Mouse (Mus musculus) forelimb bud, embryonic 11.5 days (tissue): ENCODE results near the gene Svip.
A peak's percentile ranks its signal among the peaks of the same experiment; 100 is the strongest.

Source experiments
- DNase-seq: peaks from one replicate; pipeline ENCODE4 v3.0.0-alpha.2; 2012; ENCODE audit warnings: low read depth, low spot score

Gene Svip

DNA sequence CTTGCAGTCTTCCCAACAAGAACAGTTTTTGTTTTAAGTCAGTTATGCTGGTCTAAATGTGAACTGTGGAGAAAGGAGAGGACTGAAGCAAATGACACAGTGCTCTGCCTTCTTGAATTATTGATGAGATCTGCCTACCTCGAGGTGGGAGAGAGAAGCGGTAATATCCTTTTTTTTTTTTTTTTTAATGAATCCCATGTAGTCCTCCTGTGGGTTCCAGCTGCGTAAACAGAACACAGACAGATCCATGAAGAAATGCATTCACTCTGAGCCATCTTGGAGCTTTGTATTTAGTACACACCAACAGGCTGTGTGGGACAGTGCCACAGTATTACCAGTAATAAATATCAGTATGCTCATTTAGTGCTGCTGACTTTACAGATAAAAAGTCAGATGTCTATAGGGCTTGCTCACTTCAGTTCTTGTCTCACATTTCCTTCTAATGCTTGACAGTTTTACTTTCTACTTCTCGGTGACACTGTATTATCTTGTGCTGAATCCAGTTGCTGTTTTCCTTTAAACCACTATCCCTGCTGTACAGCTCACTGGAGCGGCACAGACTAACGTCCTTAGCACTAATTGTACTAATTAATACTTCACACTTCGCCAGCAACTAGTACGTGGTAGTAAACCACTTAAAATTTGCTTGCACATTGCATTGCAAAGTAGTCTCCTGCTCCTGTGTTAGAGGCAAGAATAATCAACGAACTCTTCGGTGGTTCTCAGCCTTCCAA lies 43.4 kb downstream of the Svip start:
- DNase-seq: no peak

DNA sequence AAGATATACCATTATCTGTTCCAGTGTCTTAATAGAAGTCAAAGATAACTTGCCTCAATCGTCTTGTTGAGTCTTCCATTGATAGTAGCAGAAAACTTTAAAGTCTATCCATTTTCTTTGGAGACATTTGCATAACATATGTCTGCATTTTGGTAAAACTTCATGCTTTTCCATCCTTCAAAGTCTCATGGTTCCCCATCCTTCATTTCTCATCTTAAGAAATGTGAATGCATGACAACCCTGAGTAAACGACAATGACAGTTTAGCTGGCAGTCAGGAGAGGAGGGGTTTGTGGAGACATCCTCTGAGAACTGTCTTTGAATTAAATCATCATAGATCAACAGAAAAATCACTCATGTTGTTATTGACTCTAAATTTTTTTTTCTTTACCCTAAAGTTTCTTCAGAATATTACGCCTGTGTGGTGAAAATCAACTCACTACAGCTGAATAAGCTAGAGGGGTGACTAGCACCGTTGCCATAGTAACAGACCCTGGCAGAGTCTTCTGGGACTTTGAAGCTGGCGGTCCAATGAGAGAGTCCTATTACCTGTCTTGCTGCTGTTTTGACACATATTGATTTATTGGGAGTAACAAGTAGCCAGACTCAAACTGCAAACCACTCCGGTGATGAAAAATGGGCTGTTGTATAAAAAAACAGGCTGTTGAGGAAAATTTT lies 45.0 kb downstream of the Svip start:
- DNase-seq: peak; percentile 70

DNA sequence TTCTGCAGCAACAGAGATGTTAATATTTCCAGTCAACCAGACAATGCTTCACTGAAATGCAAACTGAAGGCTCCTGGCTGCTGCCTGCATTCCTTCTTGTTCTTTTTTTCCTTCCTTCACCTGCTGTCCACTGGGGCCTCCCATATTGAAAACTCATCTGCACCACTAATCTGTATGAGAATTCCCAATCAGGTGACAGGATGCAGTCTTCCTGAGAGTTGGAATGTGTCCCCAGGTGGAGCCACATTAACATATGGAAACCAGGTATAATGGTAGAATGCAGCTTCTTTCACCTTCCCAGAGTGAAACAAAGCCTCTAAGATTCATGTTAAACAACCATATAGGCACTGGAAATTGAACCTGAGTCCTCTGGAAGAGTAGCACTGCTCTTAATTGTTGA lies 48.1 kb downstream of the Svip start:
- DNase-seq: no peak

DNA sequence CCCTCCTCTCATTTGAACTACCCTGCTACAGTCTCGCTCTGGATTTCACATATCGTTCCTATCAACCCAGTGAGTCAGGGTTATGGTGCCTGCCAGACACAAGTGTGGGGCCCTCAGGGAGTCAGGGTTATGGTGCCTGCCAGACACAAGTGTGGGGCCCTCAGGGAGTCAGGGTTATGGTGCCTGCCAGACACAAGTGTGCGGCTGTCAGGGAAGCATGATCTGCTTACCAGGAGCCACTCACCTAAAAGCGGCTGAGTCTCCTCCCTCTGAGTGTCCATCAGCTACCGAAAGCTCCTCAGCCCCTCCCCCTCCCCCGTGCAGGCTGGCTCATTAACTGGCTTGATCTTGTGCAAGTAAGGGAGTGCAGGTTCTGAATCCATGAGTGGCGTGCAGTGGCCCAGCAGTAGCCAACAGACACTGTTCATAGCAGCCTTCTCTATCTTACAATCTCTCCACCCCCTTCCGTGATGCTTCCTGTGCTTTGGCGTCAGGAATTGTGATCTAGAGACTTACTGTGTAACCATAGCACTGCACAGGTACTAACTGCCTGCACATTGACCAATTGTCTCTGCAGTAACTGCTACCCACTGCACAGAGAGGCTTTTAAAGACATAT lies 50.3 kb downstream of the Svip start:
- no peak for DNase-seq
